In the genomic region with DNA sequence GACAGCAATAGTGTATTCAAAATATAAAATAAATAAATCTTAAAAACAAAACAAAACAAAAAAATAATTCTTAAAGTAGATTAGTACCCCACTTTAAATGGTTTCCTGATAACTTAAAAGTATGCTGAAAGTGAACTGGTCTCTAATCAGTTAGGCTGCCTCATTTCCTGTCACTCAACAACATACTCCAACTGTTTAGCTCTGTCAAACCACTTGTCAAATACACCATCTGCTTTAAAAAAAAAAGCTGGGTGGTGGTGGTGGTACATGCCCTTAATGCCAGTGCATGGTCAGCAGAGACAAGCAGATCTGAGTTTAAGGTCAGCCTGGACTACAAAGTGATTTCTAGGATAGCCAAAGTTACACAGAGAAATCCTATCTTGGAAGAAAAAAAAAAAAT, we compare ENCODE assay signal across 15 mouse cellular contexts.
"Had no signal": no experiment of that assay in that cellular context is flagged by ENCODE, and none has a peak within 500 bp of the region (broad histone marks: within the 10 kb centered on the region; RNA-seq: fewer than 3 reads in every experiment).

No protein-coding gene starts in this region.

- H3K27me3 ChIP-seq: megakaryocyte, embryonic 14.5 days; midbrain, embryonic 12.5 days; neural tube, embryonic 12.5 days; stomach, embryonic 15.5 days had no signal

- H3K4me3 ChIP-seq: megakaryocyte, embryonic 14.5 days; midbrain, embryonic 10.5 days; midbrain, embryonic 12.5 days; neural tube, embryonic 12.5 days; stomach, embryonic 15.5 days had no signal

- H3K9ac ChIP-seq: lung, embryonic 14.5 days; midbrain, embryonic 12.5 days; neural tube, embryonic 12.5 days; stomach, embryonic 15.5 days had no signal

- H3K4me1 ChIP-seq: midbrain, embryonic 10.5 days; midbrain, embryonic 12.5 days; neural tube, embryonic 12.5 days; stomach, embryonic 15.5 days had no signal

- H3K9me3 ChIP-seq: megakaryocyte, embryonic 14.5 days; midbrain, embryonic 10.5 days; midbrain, embryonic 12.5 days; neural tube, embryonic 12.5 days; stomach, embryonic 15.5 days had no signal

- DNase-seq: lung, adult 18-20 months; lung, embryonic 14.5 days; lung, postnatal 10 days; lung, postnatal 4 days; midbrain, embryonic 14.5 days; right cerebral cortex, postnatal 14 days; thymus, adult 2 months; thymus, postnatal 25 days; thymus, postnatal 4 days had no signal

- H3K27ac ChIP-seq: midbrain, embryonic 10.5 days; midbrain, embryonic 12.5 days; neural tube, embryonic 12.5 days; stomach, embryonic 15.5 days; stomach, postnatal 0 days had no signal
